Mouse (Mus musculus) spleen, embryonic (tissue): Measurements from ENCODE around the gene Slc25a47.

Experiments
- CTCF ChIA-PET: fragments of 350-600 bp; sonication (Branson Sonifier 250); formaldehyde crosslinking; loops from one replicate; lab custom pipeline; 2022; lab: Charles Lee

Slc25a47 gene

DNA sequence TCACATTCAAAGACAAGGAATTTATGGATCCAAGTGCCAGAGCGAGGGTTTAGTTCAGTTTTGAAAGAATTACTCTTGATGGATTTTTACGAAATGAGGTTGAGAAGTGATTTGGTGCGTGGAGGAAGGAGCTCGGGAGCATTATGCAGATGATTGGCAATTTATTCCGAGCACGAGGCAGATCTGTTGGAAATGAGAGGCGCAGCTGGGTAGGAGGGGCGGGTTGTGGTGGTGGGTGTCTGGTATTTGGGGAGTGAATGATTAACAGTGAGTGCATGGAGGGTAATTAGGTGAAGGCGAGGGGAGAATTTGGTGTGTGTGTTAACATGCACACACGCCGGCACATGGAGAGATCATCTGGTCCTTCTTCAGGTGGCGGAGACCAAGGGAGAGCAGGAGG is 70.6 kb downstream of the Slc25a47 start:
- CTCF ChIA-PET = no interaction called here
